Mouse (Mus musculus): Measurements from ENCODE around the gene Upk3bl. TPM values are rescaled to one million over a fixed set of nuclear protein-coding genes. Genes with fewer than 3 reads are reported as not detected.
"Not testable (repeated sequence)": the region's sequence is repeated elsewhere in the genome, so short reads cannot be mapped to it uniquely, and the experiment has no call there.

Upk3bl gene
- polyA plus RNA-seq, 1 experiment from 2014 or later: 1.8 TPM

- DNase-seq (ENCODE audit: low spot score): no peak
- no peaks in the 10 kb centered on the region for H3K36me3 ChIP-seq
- H3K4me1 ChIP-seq (replicated peaks): peaks cover 30% of the 10 kb centered on the region
- 0 out of 2 replicates have a peak overlapping the region, but pooled peaks have one; percentile 12 for H3K27ac ChIP-seq
- no peaks in the 10 kb centered on the region for H3K9me3 ChIP-seq
- H3K4me3 ChIP-seq: no peak overlapping the region
- H3K27me3 ChIP-seq (ENCODE audit: insufficient read depth, poor library complexity, severe bottlenecking): no peaks in the 10 kb centered on the region
- WGBS: 81% methylated on average over 8 of the region's 8 CpGs
Measured at GRCm38 (mm10) chr5:136052861-136053655, 1.2 kb upstream of the Upk3bl start.

DNA sequence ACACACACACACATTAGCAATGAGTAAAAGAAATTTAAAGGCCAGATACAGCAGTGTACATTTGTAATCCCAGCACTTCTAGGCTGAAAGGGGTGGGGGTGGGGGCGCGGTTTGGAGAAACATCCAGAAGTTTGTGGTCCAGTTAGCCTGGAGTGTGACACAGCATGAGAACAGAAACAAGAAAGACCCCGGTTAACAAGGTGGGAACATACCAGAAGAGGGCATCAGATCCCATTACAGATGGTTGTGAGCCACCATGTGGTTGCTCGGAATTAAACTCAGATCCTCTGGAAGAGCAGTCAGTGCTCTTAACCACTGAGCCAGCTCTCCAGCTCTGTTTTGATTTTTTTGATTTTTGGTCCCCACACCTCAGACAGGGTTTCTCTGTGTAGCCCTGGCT lies 1.8 kb downstream of the Upk3bl start:
- Histone ChIP-seq H3K4me3 (no peak overlapping the region), H3K27ac (no peak overlapping the region), H3K4me1 (replicated peaks) (peaks cover 31% of the 10 kb centered on the region), H3K36me3 (no peaks in the 10 kb centered on the region), H3K9me3 (no peaks in the 10 kb centered on the region), H3K27me3 (ENCODE audit: insufficient read depth, poor library complexity, severe bottlenecking) (peaks cover 19% of the 10 kb centered on the region)
- WGBS: 37% methylated on average over 4 of the region's 4 CpGs
- DNase-seq (ENCODE audit: low spot score): no peak

GRCm38 (mm10) chr5:136057085-136057484 lies 2.8 kb downstream of the Upk3bl start:
- H3K27me3 ChIP-seq (ENCODE audit: insufficient read depth, poor library complexity, severe bottlenecking): peaks cover 20% of the 10 kb centered on the region
- WGBS: 27% methylated on average over 8 of the region's 8 CpGs
- DNase-seq (ENCODE audit: low spot score): no peak
- no peaks in the 10 kb centered on the region for H3K9me3 ChIP-seq
- no peak overlapping the region for H3K4me3 ChIP-seq
- H3K27ac ChIP-seq: 0 out of 2 replicates have a peak overlapping the region, but pooled peaks have one; percentile 3
- no peaks in the 10 kb centered on the region for H3K36me3 ChIP-seq
- H3K4me1 ChIP-seq (replicated peaks): peaks cover 26% of the 10 kb centered on the region

DNA sequence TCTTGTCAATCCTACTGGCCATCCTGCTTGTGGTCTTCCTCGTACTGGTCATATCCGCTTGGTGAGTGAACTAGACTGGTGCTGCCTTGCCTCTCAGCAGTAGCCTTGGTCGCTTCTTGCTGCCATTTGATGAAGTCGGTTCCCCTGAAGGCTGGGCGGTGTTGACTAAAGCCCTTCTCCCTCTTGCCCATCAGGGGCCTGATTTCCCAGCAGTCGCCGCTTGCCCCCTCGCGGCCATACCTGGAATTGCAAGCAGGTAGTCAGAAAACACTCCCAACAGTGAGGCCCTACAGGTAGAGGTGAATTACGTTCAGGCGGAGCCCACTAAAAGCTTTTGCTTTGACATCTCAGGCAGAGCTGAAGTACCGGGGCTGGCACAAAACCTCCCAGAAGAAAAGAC lies 7.3 kb downstream of the Upk3bl start:
- peak; percentile 82 for DNase-seq (ENCODE audit: low spot score)
- no peak overlapping the region for H3K27ac ChIP-seq
- H3K36me3 ChIP-seq: no peaks in the 10 kb centered on the region
- peaks cover 20% of the 10 kb centered on the region for H3K27me3 ChIP-seq (ENCODE audit: insufficient read depth, poor library complexity, severe bottlenecking)
- WGBS: 14% methylated on average over 12 of the region's 12 CpGs
- no peaks in the 10 kb centered on the region for H3K9me3 ChIP-seq
- peaks cover 19% of the 10 kb centered on the region for H3K4me1 ChIP-seq (replicated peaks)
- no peak overlapping the region for H3K4me3 ChIP-seq

- WGBS: 90% methylated on average over 10 of the region's 10 CpGs
Measured at GRCm38 (mm10) chr5:136063920-136064319, 9.6 kb downstream of the Upk3bl start.

DNA sequence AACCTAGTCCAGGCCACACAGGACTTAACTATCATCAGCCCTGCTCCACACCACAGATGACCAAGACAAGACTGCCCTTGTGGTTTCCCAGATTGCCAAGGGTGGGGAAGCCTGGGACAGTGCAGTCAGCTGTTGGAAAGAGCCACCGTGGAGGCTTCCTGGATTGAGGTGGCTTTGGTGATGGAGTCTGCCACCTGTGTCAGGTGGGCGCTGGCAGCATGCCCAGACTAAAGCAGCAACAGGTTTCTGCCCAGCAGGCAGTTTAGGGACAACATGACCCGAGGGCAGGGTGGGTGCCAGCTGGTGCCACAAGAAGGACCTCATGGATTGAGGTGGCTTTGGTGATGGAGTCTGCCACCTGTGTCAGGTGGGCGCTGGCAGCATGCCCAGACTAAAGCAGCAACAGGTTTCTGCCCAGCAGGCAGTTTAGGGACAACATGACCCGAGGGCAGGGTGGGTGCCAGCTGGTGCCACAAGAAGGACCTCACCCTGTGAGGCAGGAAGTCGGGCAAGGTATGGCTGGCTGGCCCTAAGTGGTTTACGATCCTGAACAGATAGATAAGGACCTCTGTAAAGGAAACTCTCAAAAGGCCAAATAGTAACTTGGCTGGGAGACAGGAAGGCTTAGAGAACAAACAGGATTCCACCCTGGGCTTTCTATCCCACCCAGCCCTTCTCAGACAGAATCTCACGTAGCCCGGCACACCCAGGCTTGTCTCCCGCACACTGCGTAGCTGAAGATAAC lies 12.3 kb downstream of the Upk3bl start:
- not testable (repeated sequence) for H3K4me3 ChIP-seq; H3K9me3 ChIP-seq; H3K27me3 ChIP-seq (ENCODE audit: insufficient read depth, poor library complexity, severe bottlenecking); H3K4me1 ChIP-seq (replicated peaks); DNase-seq (ENCODE audit: low spot score); H3K27ac ChIP-seq; H3K36me3 ChIP-seq
- 87% methylated on average over 11 of the region's 11 CpGs for WGBS

More at GRCm38 (mm10) chr5:136063920-136064319, 9.6 kb downstream of the Upk3bl start:
- Histone ChIP-seq H3K4me3 (no peak overlapping the region), H3K9me3 (no peaks in the 10 kb centered on the region), H3K4me1 (replicated peaks) (peaks cover 11% of the 10 kb centered on the region), H3K27me3 (ENCODE audit: insufficient read depth, poor library complexity, severe bottlenecking) (peaks cover 17% of the 10 kb centered on the region), H3K36me3 (no peaks in the 10 kb centered on the region), H3K27ac (no peak overlapping the region)
- no peak for DNase-seq (ENCODE audit: low spot score)

DNA sequence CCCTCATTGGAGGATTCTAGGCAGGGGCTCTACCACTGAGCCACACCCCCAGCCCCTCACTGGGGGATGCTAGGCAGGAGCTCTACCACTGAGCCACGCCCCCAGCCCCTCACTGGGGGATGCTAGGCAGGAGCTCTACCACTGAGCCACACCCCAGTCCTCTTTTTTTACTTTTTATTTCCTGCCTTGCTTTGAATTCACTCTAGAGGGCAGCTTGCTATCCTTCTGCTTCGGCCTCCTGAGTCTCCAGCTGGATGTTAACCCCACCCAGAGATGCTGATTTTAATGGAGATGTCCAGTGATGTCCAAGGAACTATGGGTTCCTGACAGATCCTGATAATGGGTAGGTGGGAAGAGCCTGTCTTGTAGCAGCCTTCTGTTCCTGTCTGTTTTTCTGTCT lies 15.1 kb downstream of the Upk3bl start:
- no peaks in the 10 kb centered on the region for H3K9me3 ChIP-seq
- DNase-seq (ENCODE audit: low spot score): no peak
- H3K4me3 ChIP-seq: no peak overlapping the region
- no peaks in the 10 kb centered on the region for H3K27me3 ChIP-seq (ENCODE audit: insufficient read depth, poor library complexity, severe bottlenecking)
- H3K36me3 ChIP-seq: no peaks in the 10 kb centered on the region
- H3K27ac ChIP-seq: no peak overlapping the region
- H3K4me1 ChIP-seq (replicated peaks): no peaks in the 10 kb centered on the region
- 66% methylated on average over 2 of the region's 2 CpGs for WGBS

DNA sequence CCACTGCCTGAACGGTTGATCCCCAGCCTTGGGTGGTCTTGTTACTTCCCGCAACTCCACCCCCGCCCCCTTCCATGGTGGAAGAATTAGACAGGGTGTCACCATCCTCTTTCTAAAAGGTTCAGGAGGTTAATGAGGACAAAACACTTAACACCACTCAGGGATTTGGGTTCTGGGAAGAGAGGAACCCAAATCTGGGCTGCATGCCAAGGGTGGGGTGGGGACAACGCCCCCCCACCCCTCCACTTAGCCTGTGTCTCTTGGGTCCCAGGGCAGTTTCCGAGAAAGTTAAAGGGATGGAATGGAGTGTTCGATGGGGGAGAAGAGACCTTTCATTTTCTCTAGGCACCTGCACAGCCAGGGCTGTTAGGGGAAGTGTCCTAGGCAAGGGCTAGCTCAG lies 18.8 kb downstream of the Upk3bl start:
- DNase-seq (ENCODE audit: low spot score): no peak
- 70% methylated on average over 6 of the region's 6 CpGs for WGBS
- H3K4me1 ChIP-seq (replicated peaks): no peaks in the 10 kb centered on the region
- H3K9me3 ChIP-seq: no peaks in the 10 kb centered on the region
- H3K4me3 ChIP-seq: no peak overlapping the region
- no peaks in the 10 kb centered on the region for H3K36me3 ChIP-seq
- no peaks in the 10 kb centered on the region for H3K27me3 ChIP-seq (ENCODE audit: insufficient read depth, poor library complexity, severe bottlenecking)
- no peak overlapping the region for H3K27ac ChIP-seq

DNA sequence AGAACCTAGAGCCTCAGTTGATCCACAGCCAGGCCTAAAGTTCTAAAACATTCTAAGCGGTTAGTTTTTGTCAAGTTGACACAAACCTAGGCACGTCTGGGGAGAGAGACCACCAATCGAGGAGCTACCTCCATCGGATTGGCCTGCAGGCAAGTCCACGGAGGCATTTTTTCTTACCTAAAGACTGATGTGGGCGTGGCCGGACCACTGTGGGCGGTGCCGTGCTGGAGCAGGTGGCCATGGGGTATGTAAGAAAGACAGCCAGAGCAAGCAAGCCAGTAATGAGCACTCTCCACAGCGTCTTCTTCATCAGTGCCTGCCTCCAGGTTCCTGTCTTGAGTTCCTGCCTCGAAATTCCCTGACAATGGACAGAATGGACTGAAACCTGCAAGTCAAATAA lies 19.2 kb downstream of the Upk3bl start:
- Histone ChIP-seq H3K4me3 (no peak overlapping the region), H3K36me3 (no peaks in the 10 kb centered on the region), H3K27me3 (ENCODE audit: insufficient read depth, poor library complexity, severe bottlenecking) (no peaks in the 10 kb centered on the region), H3K27ac (no peak overlapping the region), H3K9me3 (no peaks in the 10 kb centered on the region), H3K4me1 (replicated peaks) (no peaks in the 10 kb centered on the region)
- 65% methylated on average over 11 of the region's 11 CpGs for WGBS
- DNase-seq (ENCODE audit: low spot score): no peak

DNA sequence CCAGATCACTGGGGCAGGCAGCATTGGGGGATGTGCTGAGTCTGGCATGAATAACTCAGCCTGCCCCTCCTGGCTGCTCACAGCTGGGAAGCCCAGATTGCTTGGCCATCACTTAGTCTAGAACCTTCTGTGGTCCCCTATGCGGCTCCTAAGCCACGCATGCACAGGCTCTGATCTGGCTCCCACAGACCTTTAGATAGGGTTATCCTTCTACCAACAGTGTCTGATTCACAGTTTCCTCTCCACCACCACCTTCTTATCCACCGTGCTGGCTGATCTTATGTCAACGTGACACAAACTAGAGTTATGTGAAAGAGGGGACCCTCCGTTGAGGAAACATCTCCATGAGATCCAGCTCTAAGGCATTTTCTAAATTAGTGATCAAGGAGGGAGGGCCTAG lies 20.8 kb downstream of the Upk3bl start:
- Histone ChIP-seq H3K4me3 (no peak overlapping the region), H3K36me3 (no peaks in the 10 kb centered on the region), H3K4me1 (replicated peaks) (no peaks in the 10 kb centered on the region), H3K9me3 (no peaks in the 10 kb centered on the region), H3K27ac (no peak overlapping the region), H3K27me3 (ENCODE audit: insufficient read depth, poor library complexity, severe bottlenecking) (no peaks in the 10 kb centered on the region)
- 89% methylated on average over 5 of the region's 5 CpGs for WGBS
- DNase-seq (ENCODE audit: low spot score): no peak

- no peaks in the 10 kb centered on the region for H3K9me3 ChIP-seq
- H3K4me1 ChIP-seq (replicated peaks): no peaks in the 10 kb centered on the region
- no peak overlapping the region for H3K27ac ChIP-seq
- H3K27me3 ChIP-seq (ENCODE audit: insufficient read depth, poor library complexity, severe bottlenecking): no peaks in the 10 kb centered on the region
- 65% methylated on average over 7 of the region's 7 CpGs for WGBS
- no peak overlapping the region for H3K4me3 ChIP-seq
- no peak for DNase-seq (ENCODE audit: low spot score)
- H3K36me3 ChIP-seq: no peaks in the 10 kb centered on the region
Measured at GRCm38 (mm10) chr5:136076284-136076683, 22.0 kb downstream of the Upk3bl start.

DNA sequence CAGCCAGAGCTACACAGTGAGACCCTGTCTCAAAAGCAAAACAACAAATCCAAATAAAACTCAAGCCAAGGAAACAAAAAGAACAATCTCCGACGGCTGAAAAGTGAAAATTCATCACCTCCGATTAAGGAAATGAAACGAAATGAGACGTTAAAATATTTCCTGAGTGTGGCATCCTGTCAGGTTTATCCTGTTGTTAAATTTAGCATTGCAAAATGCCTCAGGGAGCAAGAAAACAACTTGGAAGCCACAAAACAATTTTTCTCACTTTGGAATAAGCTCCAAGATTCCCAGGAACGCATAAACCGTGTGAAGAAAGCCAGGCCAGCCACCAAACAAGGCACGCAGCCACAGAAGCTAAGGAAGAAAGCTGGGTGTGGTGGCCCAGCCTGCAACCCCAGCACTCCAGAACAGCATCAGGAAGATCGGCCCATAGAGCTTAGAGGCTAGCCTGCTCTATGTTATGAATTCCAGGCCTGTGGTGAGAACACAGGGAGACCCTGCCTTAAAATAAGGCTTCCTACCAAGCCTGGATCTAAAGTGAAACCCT lies 22.8 kb downstream of the Upk3bl start:
- Histone ChIP-seq H3K9me3 (no peaks in the 10 kb centered on the region), H3K4me3 (no peak overlapping the region), H3K4me1 (replicated peaks) (no peaks in the 10 kb centered on the region), H3K27ac (no peak overlapping the region), H3K36me3 (no peaks in the 10 kb centered on the region), H3K27me3 (ENCODE audit: insufficient read depth, poor library complexity, severe bottlenecking) (no peaks in the 10 kb centered on the region)
- 90% methylated on average over 9 of the region's 9 CpGs for WGBS
- DNase-seq (ENCODE audit: low spot score): no peak

- Histone ChIP-seq H3K36me3 (no peaks in the 10 kb centered on the region), H3K4me1 (replicated peaks) (no peaks in the 10 kb centered on the region), H3K9me3 (no peaks in the 10 kb centered on the region), H3K27ac (no peak overlapping the region), H3K4me3 (no peak overlapping the region), H3K27me3 (ENCODE audit: insufficient read depth, poor library complexity, severe bottlenecking) (no peaks in the 10 kb centered on the region)
- WGBS: 95% methylated on average over 5 of the region's 5 CpGs
- DNase-seq (ENCODE audit: low spot score): no peak
Measured at GRCm38 (mm10) chr5:136078136-136078535, 23.8 kb downstream of the Upk3bl start.

All from hindbrain, embryonic 10.5 days (tissue).